Mouse (Mus musculus): Measurements from ENCODE around the gene Mms22l. TPM values are rescaled to one million over a fixed set of nuclear protein-coding genes. Genes with fewer than 3 reads are reported as not detected.
"Not testable (repeated sequence)": the region's sequence is repeated elsewhere in the genome, so short reads cannot be mapped to it uniquely, and the experiment has no call there.

Mms22l gene
- total RNA-seq, 2 experiments from 2014 or later, result 0.23 to 0.38 TPM

- DNase-seq (ENCODE audit: low spot score), result no peak
Measured at GRCm38 (mm10) chr4:24620440-24620839, 124.2 kb downstream of the Mms22l start.

- DNase-seq (ENCODE audit: low spot score), result no peak
Measured at GRCm38 (mm10) chr4:24621422-24622187, 125.4 kb downstream of the Mms22l start.

- no peak for DNase-seq (ENCODE audit: low spot score)
Measured at GRCm38 (mm10) chr4:24625951-24626584, 129.8 kb downstream of the Mms22l start.

- DNase-seq (ENCODE audit: low spot score), result no peak
Measured at GRCm38 (mm10) chr4:24626686-24627085, 130.4 kb downstream of the Mms22l start.

DNA sequence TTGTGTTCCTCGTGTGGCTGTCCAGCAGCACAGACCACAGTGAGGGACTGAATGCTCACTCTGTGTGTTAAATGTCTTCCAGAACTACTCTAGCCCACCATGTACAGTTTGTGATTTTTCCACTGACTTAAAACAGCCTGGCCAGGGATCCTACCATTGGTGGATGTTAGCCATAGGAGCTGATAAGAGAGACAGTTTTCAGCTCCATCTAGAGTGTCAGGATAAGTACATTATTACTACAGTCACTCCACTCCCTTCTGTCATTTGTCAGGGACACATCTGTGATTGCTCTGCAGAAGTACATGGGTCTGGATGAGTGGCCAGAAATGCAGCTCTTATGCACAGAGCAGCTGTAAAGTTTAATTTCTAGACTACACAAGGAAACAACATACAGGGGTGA, 131.6 kb downstream of the Mms22l start:
- DNase-seq (ENCODE audit: low spot score), result no peak

DNA sequence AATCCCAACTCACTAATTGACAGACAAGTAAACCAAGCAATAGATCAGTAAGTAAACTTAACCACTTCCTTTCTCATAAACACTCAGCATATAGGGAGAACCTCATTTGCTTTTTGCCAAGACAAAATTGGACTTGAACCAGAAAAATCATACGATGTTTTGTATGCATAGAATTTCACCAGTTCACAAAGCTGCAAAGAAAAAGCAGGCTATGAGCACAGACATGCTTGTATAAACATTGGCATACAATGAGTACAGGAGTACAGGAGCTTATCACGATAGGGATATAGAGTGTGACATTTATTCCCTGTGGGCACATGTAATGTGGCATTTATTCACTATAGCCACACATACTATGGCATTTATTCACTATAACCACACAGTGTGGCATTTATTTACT, 134.2 kb downstream of the Mms22l start:
- DNase-seq (ENCODE audit: low spot score), result no peak

DNA sequence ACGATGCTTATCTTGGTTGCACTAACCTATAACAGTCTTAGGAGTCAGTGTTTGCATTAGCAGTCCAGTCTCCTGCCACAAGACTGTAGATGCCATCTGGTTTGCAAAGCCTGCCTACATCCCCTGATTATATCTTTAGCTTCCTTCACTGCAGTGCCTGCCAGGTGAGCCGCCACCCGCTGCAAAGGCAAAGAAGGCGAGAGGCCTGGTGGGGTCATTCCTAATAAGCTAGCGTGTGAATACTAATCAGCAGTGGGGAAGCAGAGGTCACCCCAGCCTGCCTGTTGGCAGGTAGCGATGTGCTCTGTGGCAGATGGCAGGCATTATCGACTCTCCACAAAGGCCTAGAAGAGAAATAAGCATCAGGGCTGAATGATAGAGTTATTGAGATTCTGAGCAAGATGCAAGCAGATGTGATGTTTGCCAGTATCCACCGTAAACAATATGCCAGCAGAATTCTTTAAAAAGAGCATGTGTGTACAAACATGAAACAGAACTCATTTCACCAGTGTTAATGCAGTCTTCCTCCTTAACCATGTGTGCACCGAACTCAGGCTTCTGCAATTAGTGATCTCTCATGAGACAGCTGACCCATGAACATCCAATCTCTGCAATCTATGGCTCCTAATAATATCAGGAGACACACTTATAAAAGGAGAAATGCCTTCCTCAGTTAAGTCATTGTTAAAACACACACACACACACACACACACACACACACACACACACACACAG, 135.1 kb downstream of the Mms22l start:
- DNase-seq (ENCODE audit: low spot score), result no peak

- DNase-seq (ENCODE audit: low spot score), result no peak
Measured at GRCm38 (mm10) chr4:24642306-24642705, 146.1 kb downstream of the Mms22l start.

GRCm38 (mm10) chr4:24644735-24645134, 148.5 kb downstream of the Mms22l start:
- not testable (repeated sequence) for DNase-seq (ENCODE audit: low spot score)
